Mouse (Mus musculus) myocyte (in vitro differentiated cells): Measurements from ENCODE around the gene Tbc1d14. TPM values are rescaled to one million over a fixed set of nuclear protein-coding genes. Genes with fewer than 3 reads are reported as not detected.

ENCODE experiments used
- H3K27me3 ChIP-seq: one replicate; pipeline ENCODE4 v1.6.1; 2011; ENCODE audit not compliant: control insufficient read depth, insufficient read depth, insufficient read length
- H3K36me3 ChIP-seq: one replicate; pipeline ENCODE4 v1.6.1; 2011; ENCODE audit not compliant: control insufficient read depth, insufficient read depth
- H3K4me2 ChIP-seq: one replicate; pipeline ENCODE4 v1.6.1; 2011; ENCODE audit warnings: low read depth, control low read depth
- H3K4me3 ChIP-seq: one replicate; pipeline ENCODE4 v1.5.1; 2011; ENCODE audit warnings: mild to moderate bottlenecking, control low read depth, moderate library complexity
- H3K79me2 ChIP-seq: one replicate; pipeline ENCODE4 v1.6.1; 2011; ENCODE audit not compliant: control insufficient read depth, insufficient read depth
- H3ac ChIP-seq: one replicate; pipeline ENCODE4 v1.6.1; 2011; ENCODE audit not compliant: control insufficient read depth, insufficient read length
- CEBPB ChIP-seq: IDR thresholded peaks from 2 replicates; pipeline ENCODE4 v1.6.1; 2011; ENCODE audit warnings: mild to moderate bottlenecking, moderate library complexity; ENCODE audit not compliant: poor library complexity, insufficient read depth, severe bottlenecking
- E2F4 ChIP-seq: IDR thresholded peaks from one replicate; pipeline ENCODE4 v1.6.1; 2011; ENCODE audit warnings: mild to moderate bottlenecking, control low read depth, moderate library complexity; ENCODE audit not compliant: insufficient read depth
- MAX ChIP-seq: IDR thresholded peaks from one replicate; pipeline ENCODE4 v1.6.1; 2011; ENCODE audit warnings: low read depth, mild to moderate bottlenecking, control low read depth
- MYOD1 ChIP-seq, 3 experiments: IDR thresholded peaks; one replicate each; pipeline ENCODE4 v1.6.1; 2011; ENCODE audit warnings: control low read depth in 2 of 3, low read depth in 2 of 3, mild to moderate bottlenecking in 2 of 3, moderate library complexity in 1 of 3; ENCODE audit not compliant: insufficient read length in 2 of 3, control insufficient read depth in 1 of 3
- MYOG ChIP-seq, 3 experiments: IDR thresholded peaks; one replicate each; pipeline ENCODE4 v1.6.1; 2011; ENCODE audit warnings: control low read depth in 2 of 3, low read depth in 2 of 3, mild to moderate bottlenecking in 2 of 3; ENCODE audit not compliant: insufficient read length in 2 of 3, control insufficient read depth in 1 of 3, insufficient read depth in 1 of 3
- POLR2A ChIP-seq: IDR thresholded peaks from one replicate; pipeline ENCODE4 v1.6.1; 2011; ENCODE audit warnings: low read depth, mild to moderate bottlenecking, control low read depth, moderate library complexity; ENCODE audit not compliant: insufficient read length
- POLR2AphosphoS2 ChIP-seq: IDR thresholded peaks from one replicate; pipeline ENCODE4 v1.6.1; 2011; ENCODE audit warnings: low read depth, control low read depth; ENCODE audit not compliant: insufficient read length
- REST ChIP-seq: IDR thresholded peaks from one replicate; pipeline ENCODE4 v1.6.1; 2011; ENCODE audit warnings: mild to moderate bottlenecking, control low read depth, moderate library complexity; ENCODE audit not compliant: insufficient read depth, insufficient read length
- SRF ChIP-seq: IDR thresholded peaks from one replicate; pipeline ENCODE4 v1.6.1; 2011; ENCODE audit warnings: low read depth; ENCODE audit not compliant: control insufficient read depth, insufficient read length
- TCF12 ChIP-seq: IDR thresholded peaks from one replicate; pipeline ENCODE4 v1.6.1; 2011; ENCODE audit warnings: mild to moderate bottlenecking, control low read depth; ENCODE audit not compliant: poor library complexity, insufficient read depth, severe bottlenecking
- TCF3 ChIP-seq: IDR thresholded peaks from one replicate; pipeline ENCODE4 v1.6.1; 2011; ENCODE audit warnings: low read depth, control low read depth; ENCODE audit not compliant: insufficient read length
- USF1 ChIP-seq: IDR thresholded peaks from one replicate; pipeline ENCODE4 v1.6.1; 2011; ENCODE audit warnings: low read depth, mild to moderate bottlenecking, control low read depth, moderate library complexity
- polyA plus RNA-seq: library from polyadenylated mRNA; unstranded; fragments of >200 nt; fragmentation: generic; extraction: Trizol; gene quantifications from one replicate; pipeline ENCODE4 v1.2.1, GENCODE M21; 2012; ENCODE audit warnings: missing spikeins

Tbc1d14 gene
- polyA plus RNA-seq, 1 experiment: 7.8 TPM

GRCm38 (mm10) chr5:36620409-36621057 lies 27.5 kb upstream of the Tbc1d14 start:
- Histone ChIP-seq H3K79me2 (peaks cover 37% of the 10 kb centered on the region), H3ac (no peak overlapping the region), H3K36me3 (peaks cover 33% of the 10 kb centered on the region), H3K4me2 (peak overlapping the region; percentile 66), H3K27me3 (no peaks in the 10 kb centered on the region), H3K4me3 (no peak overlapping the region)
- TF ChIP-seq POLR2A (no peak), SRF (no peak), CEBPB (no peak)

GRCm38 (mm10) chr5:36618890-36619289 lies 25.8 kb upstream of the Tbc1d14 start:
- no peak overlapping the region for H3K4me3 ChIP-seq
- H3K36me3 ChIP-seq: peaks cover 49% of the 10 kb centered on the region

GRCm38 (mm10) chr5:36618356-36618755 lies 25.3 kb upstream of the Tbc1d14 start:
- Histone ChIP-seq H3K79me2 (peaks cover 19% of the 10 kb centered on the region), H3K27me3 (no peaks in the 10 kb centered on the region), H3K36me3 (peaks cover 54% of the 10 kb centered on the region), H3K4me3 (no peak overlapping the region), H3ac (no peak overlapping the region), H3K4me2 (no peak overlapping the region)
- no peak for TF ChIP-seq POLR2A
- no peak for TF ChIP-seq CEBPB
- no peak for TF ChIP-seq POLR2AphosphoS2
- TF ChIP-seq MAX: no peak

More at GRCm38 (mm10) chr5:36618890-36619289, 25.8 kb upstream of the Tbc1d14 start:
- Histone ChIP-seq H3K4me2 (no peak overlapping the region), H3K27me3 (no peaks in the 10 kb centered on the region), H3ac (no peak overlapping the region), H3K79me2 (peaks cover 23% of the 10 kb centered on the region)
- TF ChIP-seq MAX (no peak), POLR2A (no peak), REST (no peak), POLR2AphosphoS2 (no peak)

- Histone ChIP-seq H3K4me3 (no peak overlapping the region), H3K36me3 (peaks cover 63% of the 10 kb centered on the region), H3K27me3 (no peaks in the 10 kb centered on the region), H3ac (no peak overlapping the region), H3K79me2 (no peaks in the 10 kb centered on the region), H3K4me2 (no peak overlapping the region)
- no peak for TF ChIP-seq USF1
- no peak for TF ChIP-seq REST
- no peak for TF ChIP-seq MYOG (IDR thresholded peaks at IDR 0.05; ENCODE audit: control insufficient read depth in 1 of 3, insufficient read depth in 1 of 3, insufficient read length in 2 of 3, low read depth in 2 of 3)
- no peak for TF ChIP-seq MYOD1 (IDR thresholded peaks at IDR 0.05; ENCODE audit: control insufficient read depth in 1 of 3, insufficient read length in 2 of 3, low read depth in 2 of 3)
- TF ChIP-seq POLR2AphosphoS2: no peak
- TF ChIP-seq POLR2A: no peak
- TF ChIP-seq TCF12: no peak
- no peak for TF ChIP-seq MAX
- TF ChIP-seq TCF3: no peak
- no peak for TF ChIP-seq E2F4
- no peak for TF ChIP-seq SRF
- TF ChIP-seq CEBPB: no peak
Observed at GRCm38 (mm10) chr5:36614124-36614523, 21.0 kb upstream of the Tbc1d14 start.

GRCm38 (mm10) chr5:36608939-36609499 lies 15.9 kb upstream of the Tbc1d14 start:
- no peak overlapping the region for H3K4me3 ChIP-seq
- no peaks in the 10 kb centered on the region for H3K27me3 ChIP-seq
- no peaks in the 10 kb centered on the region for H3K79me2 ChIP-seq
- TF ChIP-seq USF1 (no peak), POLR2A (no peak), MYOG (IDR thresholded peaks at IDR 0.05; ENCODE audit: control insufficient read depth in 1 of 3, insufficient read depth in 1 of 3, insufficient read length in 2 of 3, low read depth in 2 of 3) (no peak)
- no peak overlapping the region for H3K4me2 ChIP-seq
- H3K36me3 ChIP-seq: peaks cover 42% of the 10 kb centered on the region
- no peak overlapping the region for H3ac ChIP-seq

- H3K79me2 ChIP-seq: no peaks in the 10 kb centered on the region
- H3K27me3 ChIP-seq: no peaks in the 10 kb centered on the region
- no peak overlapping the region for H3K4me2 ChIP-seq
- no peak overlapping the region for H3ac ChIP-seq
- no peak for TF ChIP-seq TCF3
- no peak for TF ChIP-seq CEBPB
- no peak for TF ChIP-seq POLR2AphosphoS2
- no peak for TF ChIP-seq USF1
- TF ChIP-seq MAX: no peak
- no peak for TF ChIP-seq E2F4
- TF ChIP-seq TCF12: no peak
- no peak for TF ChIP-seq MYOG (IDR thresholded peaks at IDR 0.05; ENCODE audit: control insufficient read depth in 1 of 3, insufficient read depth in 1 of 3, insufficient read length in 2 of 3, low read depth in 2 of 3)
- no peak for TF ChIP-seq SRF
- no peak for TF ChIP-seq POLR2A
- TF ChIP-seq REST: no peak
- TF ChIP-seq MYOD1 (IDR thresholded peaks at IDR 0.05; ENCODE audit: control insufficient read depth in 1 of 3, insufficient read length in 2 of 3, low read depth in 2 of 3): no peak
- no peak overlapping the region for H3K4me3 ChIP-seq
- peaks cover 42% of the 10 kb centered on the region for H3K36me3 ChIP-seq
Observed at GRCm38 (mm10) chr5:36603031-36603430, 10.0 kb upstream of the Tbc1d14 start.
